Mouse (Mus musculus) MEL (cell line): ENCODE results near the gene Dhps. TPM values are rescaled to one million over a fixed set of nuclear protein-coding genes. Genes with fewer than 3 reads are reported as not detected.

Source experiments
- DNase-seq: peaks from one replicate; pipeline ENCODE4 v3.0.0; 2011; ENCODE audit warnings: low read depth, low spot score
- H3K27ac ChIP-seq: 2 replicates; pipeline ENCODE4 v1.5.1; 2012; ENCODE audit warnings: low read depth, mild to moderate bottlenecking, control low read depth, low read length, moderate library complexity; ENCODE audit not compliant: control insufficient read depth
- H3K27me3 ChIP-seq, 2 experiments: fragments of 150-350 bp in 1 of 2; sonication (generic) in 1 of 2; 2 replicates each; pipeline ENCODE4 v1.6.1; 2012; ENCODE audit warnings: low read length in 2 of 2, mild to moderate bottlenecking in 2 of 2, improper control_type of control experiment in 1 of 2, moderate library complexity in 1 of 2; ENCODE audit not compliant: insufficient read depth in 2 of 2, control insufficient read depth in 1 of 2
- H3K36me3 ChIP-seq, 2 experiments: 2 replicates each; pipeline ENCODE4 v1.6.1; 2012 to 2014; ENCODE audit warnings: low read length in 2 of 2, improper control_type of control experiment in 1 of 2, inconsistent platforms in 1 of 2, mild to moderate bottlenecking in 1 of 2; ENCODE audit not compliant: insufficient read depth in 2 of 2, control insufficient read depth in 1 of 2
- H3K4me1 ChIP-seq, 2 experiments: fragments of 150-350 bp in 1 of 2; sonication (generic) in 1 of 2; 2 replicates each; pipeline ENCODE4 v1.6.1; 2012; ENCODE audit warnings: low read length in 2 of 2, improper control_type of control experiment in 1 of 2, mild to moderate bottlenecking in 1 of 2; ENCODE audit not compliant: insufficient read depth in 2 of 2, control insufficient read depth in 1 of 2
- H3K4me3 ChIP-seq, 2 experiments: fragments of 150-350 bp in 1 of 2; sonication (generic) in 1 of 2; 2 replicates each; pipeline ENCODE4 v1.5.1; 2012; ENCODE audit warnings: low read depth in 2 of 2, low read length in 2 of 2, mild to moderate bottlenecking in 2 of 2, moderate library complexity in 2 of 2, control low read depth in 1 of 2, improper control_type of control experiment in 1 of 2; ENCODE audit not compliant: control insufficient read depth in 1 of 2, insufficient read depth in 1 of 2
- H3K79me2 ChIP-seq: 2 replicates; pipeline ENCODE4 v1.6.1; 2012; ENCODE audit warnings: mild to moderate bottlenecking, low read length, moderate library complexity; ENCODE audit not compliant: control insufficient read depth, poor library complexity, insufficient read depth
- H3K9ac ChIP-seq: 2 replicates; pipeline ENCODE4 v1.6.1; 2012; ENCODE audit warnings: low read depth, mild to moderate bottlenecking, control low read depth, low read length, moderate library complexity; ENCODE audit not compliant: control insufficient read depth, poor library complexity, severe bottlenecking
- H3K9me3 ChIP-seq: fragments of 150-350 bp; sonication (generic); replicated peaks from 2 replicates; pipeline ENCODE4 v1.6.1; 2012; ENCODE audit warnings: mild to moderate bottlenecking, low read length, improper control_type of control experiment, moderate library complexity; ENCODE audit not compliant: insufficient read depth
- CHD2 ChIP-seq: IDR thresholded peaks from 2 replicates; pipeline ENCODE4 v1.6.1; 2011; ENCODE audit warnings: low read length, improper control_type of control experiment
- CTCF ChIP-seq, 3 experiments: IDR thresholded peaks in 2 of 3; conservative IDR thresholded peaks in 1 of 3; 2 replicates each; pipeline ENCODE4 v1.5.1; 2011 to 2012; ENCODE audit warnings: low read length in 3 of 3, low read depth in 2 of 3, mild to moderate bottlenecking in 2 of 3, improper control_type of control experiment in 1 of 3, inconsistent platforms in 1 of 3, mixed read lengths in 1 of 3, moderate library complexity in 1 of 3; ENCODE audit not compliant: control insufficient read depth in 1 of 3, insufficient read depth in 1 of 3, poor library complexity in 1 of 3, severe bottlenecking in 1 of 3
- E2F4 ChIP-seq: IDR thresholded peaks from 2 replicates; pipeline ENCODE4 v1.6.1; 2011; ENCODE audit warnings: low read depth, low read length, improper control_type of control experiment, borderline replicate concordance
- ELF1 ChIP-seq: IDR thresholded peaks from 2 replicates; pipeline ENCODE4 v1.6.1; 2014; ENCODE audit warnings: low read depth, mild to moderate bottlenecking, inconsistent platforms, low read length, improper control_type of control experiment, moderate library complexity
- ETS1 ChIP-seq: IDR thresholded peaks from 2 replicates; pipeline ENCODE4 v1.6.1; 2012; ENCODE audit warnings: low read depth, mild to moderate bottlenecking, inconsistent platforms, low read length, improper control_type of control experiment, moderate library complexity
- HCFC1 ChIP-seq: IDR thresholded peaks from 2 replicates; pipeline ENCODE4 v1.6.1; 2012; ENCODE audit warnings: low read depth, mild to moderate bottlenecking, inconsistent platforms, low read length, improper control_type of control experiment, moderate library complexity
- KAT2A ChIP-seq: conservative IDR thresholded peaks from 2 replicates; pipeline ENCODE4 v1.6.1; 2012; ENCODE audit warnings: low read depth, low read length, improper control_type of control experiment, inconsistent platforms
- MAFK ChIP-seq: IDR thresholded peaks from 2 replicates; pipeline ENCODE4 v1.6.1; 2011; ENCODE audit warnings: low read depth, mild to moderate bottlenecking, low read length, improper control_type of control experiment, borderline replicate concordance
- MEF2A ChIP-seq: IDR thresholded peaks from 2 replicates; pipeline ENCODE4 v1.6.1; 2014; ENCODE audit warnings: low read depth, mild to moderate bottlenecking, inconsistent platforms, low read length, improper control_type of control experiment; ENCODE audit not compliant: poor library complexity, insufficient replicate concordance, severe bottlenecking; ENCODE audit errors: extremely low read depth
- MXI1 ChIP-seq: IDR thresholded peaks from 2 replicates; pipeline ENCODE4 v1.6.1; 2011; ENCODE audit warnings: mild to moderate bottlenecking, low read depth, low read length, improper control_type of control experiment
- MYB ChIP-seq: IDR thresholded peaks from 2 replicates; pipeline ENCODE4 v1.6.1; 2011; ENCODE audit warnings: mild to moderate bottlenecking, low read depth, low read length, improper control_type of control experiment
- MYC ChIP-seq: IDR thresholded peaks from 2 replicates; pipeline ENCODE4 v1.6.1; 2011; ENCODE audit warnings: low read depth, mild to moderate bottlenecking, low read length, improper control_type of control experiment, moderate library complexity
- NRF1 ChIP-seq: IDR thresholded peaks from 2 replicates; pipeline ENCODE4 v1.6.1; 2014; ENCODE audit warnings: low read depth, mild to moderate bottlenecking, inconsistent platforms, low read length, improper control_type of control experiment, moderate library complexity; ENCODE audit not compliant: poor library complexity, insufficient read depth, severe bottlenecking
- POLR2AphosphoS5 ChIP-seq: IDR thresholded peaks from 2 replicates; pipeline ENCODE4 v1.6.1; 2012; ENCODE audit warnings: low read depth, borderline replicate concordance, mild to moderate bottlenecking, inconsistent platforms, low read length, moderate library complexity, mixed read lengths
- RAD21 ChIP-seq: IDR thresholded peaks from 2 replicates; pipeline ENCODE4 v1.6.1; 2011; ENCODE audit warnings: mild to moderate bottlenecking, low read depth, low read length, improper control_type of control experiment
- RCOR1 ChIP-seq: IDR thresholded peaks from 2 replicates; pipeline ENCODE4 v1.6.1; 2012; ENCODE audit warnings: low read depth, mild to moderate bottlenecking, inconsistent platforms, low read length, improper control_type of control experiment
- SMC3 ChIP-seq: IDR thresholded peaks from 2 replicates; pipeline ENCODE4 v1.6.1; 2011; ENCODE audit warnings: low read depth, low read length, improper control_type of control experiment
- TAL1 ChIP-seq: IDR thresholded peaks from 2 replicates; pipeline ENCODE4 v1.6.1; 2012; ENCODE audit warnings: mild to moderate bottlenecking, inconsistent platforms, low read length, moderate library complexity, mixed read lengths
- USF1 ChIP-seq: IDR thresholded peaks from 2 replicates; pipeline ENCODE4 v1.6.1; 2014; ENCODE audit warnings: low read depth, mild to moderate bottlenecking, inconsistent platforms, low read length, improper control_type of control experiment, moderate library complexity
- USF2 ChIP-seq, 2 experiments: IDR thresholded peaks; 2 replicates each; pipeline ENCODE4 v1.6.1; 2011 to 2012; ENCODE audit warnings: improper control_type of control experiment in 2 of 2, low read length in 2 of 2, borderline replicate concordance in 1 of 2, inconsistent platforms in 1 of 2, low read depth in 1 of 2, mild to moderate bottlenecking in 1 of 2; ENCODE audit not compliant: insufficient read depth in 1 of 2
- ZC3H11A ChIP-seq: IDR thresholded peaks from 2 replicates; pipeline ENCODE4 v1.6.1; 2012; ENCODE audit warnings: low read depth, mild to moderate bottlenecking, inconsistent platforms, low read length, improper control_type of control experiment
- ZMIZ1 ChIP-seq: IDR thresholded peaks from 2 replicates; pipeline ENCODE4 v1.6.1; 2012; ENCODE audit warnings: low read depth, mild to moderate bottlenecking, inconsistent platforms, low read length, improper control_type of control experiment, moderate library complexity
- ZNF384 ChIP-seq: IDR thresholded peaks from 2 replicates; pipeline ENCODE4 v1.6.1; 2012; ENCODE audit warnings: low read depth, mild to moderate bottlenecking, inconsistent platforms, low read length, improper control_type of control experiment
- polyA plus RNA-seq, 2 experiments: library from polyadenylated mRNA; stranded (reverse) in 1 of 2; unstranded in 1 of 2; fragments of >175 nt in 1 of 2; fragments of >200 nt in 1 of 2; gene quantifications; 2 replicates each; pipeline versions ENCODE4 v1.2.1 to v1.2.4; 2012; ENCODE audit warnings: low replicate concordance in 2 of 2, low read depth in 1 of 2; ENCODE audit not compliant: insufficient read length in 2 of 2, insufficient read depth in 1 of 2, missing spikeins in 1 of 2
- total RNA-seq: library from RNA; depleted of rRNA; stranded (reverse); fragments of 300-350 nt; gene quantifications from 2 replicates; pipeline ENCODE4 v1.2.3, GENCODE M21; 2012

Gene Dhps
- total and polyA plus RNA-seq, 3 experiments = 44.6 to 68.3 TPM; not detected in 1

DNA sequence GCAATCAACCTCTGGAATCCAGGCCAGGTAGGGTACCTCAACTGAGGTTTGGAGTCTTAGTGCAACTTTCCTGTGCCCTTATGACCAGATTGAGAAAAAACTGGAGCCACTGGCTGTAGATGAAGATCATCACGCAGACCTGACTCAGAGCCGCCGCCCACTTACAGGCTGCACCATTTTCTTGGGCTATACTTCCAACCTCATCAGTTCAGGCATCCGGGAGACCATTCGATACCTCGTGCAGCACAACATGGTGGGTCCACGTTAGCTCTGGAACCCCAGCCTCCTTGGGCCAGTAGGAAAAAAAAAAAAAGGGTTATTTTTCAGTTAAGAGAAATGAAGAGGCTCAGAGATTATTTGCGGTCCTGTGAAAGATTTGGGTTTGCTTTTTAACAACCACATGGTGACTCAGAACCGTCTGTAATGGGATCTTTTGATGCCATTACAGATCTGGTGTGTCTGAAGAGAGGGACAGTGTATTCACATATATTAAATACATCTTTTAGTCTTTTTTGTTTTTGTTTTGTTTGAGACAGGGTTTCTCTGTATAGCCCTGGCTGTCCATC is 890 bp downstream of the Dhps start:
- DNase-seq = peak; percentile 64
- H3K9me3 ChIP-seq = no peaks in the 10 kb centered on the region
- peak overlapping the region; percentile 87 for H3K27ac ChIP-seq
- peak overlapping the region; percentile 94 for H3K9ac ChIP-seq
- H3K4me3 ChIP-seq = peak overlapping the region; percentile 86 to 90
- peaks cover 15% of the 10 kb centered on the region for H3K79me2 ChIP-seq
- 0 out of 2 replicates have a peak, but pooled peaks have one; percentile 18 for TF ChIP-seq MYC
- TF ChIP-seq ZC3H11A = no peak
- peaks cover 2 to 12% of the 10 kb centered on the region in 2 experiments; a peak in 3 of 4 replicates for H3K4me1 ChIP-seq
- H3K36me3 ChIP-seq = peaks cover under 1 to 8% of the 10 kb centered on the region in 2 experiments; a peak in 3 of 4 replicates
- no peaks in the 10 kb centered on the region for H3K27me3 ChIP-seq

- Histone ChIP-seq H3K27ac (no peak overlapping the region), H3K9ac (peak overlapping the region; percentile 26; the same call in 1 of the 2 replicates), H3K79me2 (peaks cover 15% of the 10 kb centered on the region), H3K4me3 (0 out of 4 replicates have a peak overlapping the region, but pooled peaks of 1 of the 2 experiments have one; percentile 12), H3K4me1 (peaks cover 2 to 12% of the 10 kb centered on the region in 2 experiments; a peak in 3 of 4 replicates), H3K36me3 (peaks cover 2 to 8% of the 10 kb centered on the region in 2 experiments), H3K27me3 (no peaks in the 10 kb centered on the region), H3K9me3 (no peaks in the 10 kb centered on the region)
- no peak for DNase-seq
- TF ChIP-seq SMC3 (no peak), RCOR1 (no peak), MXI1 (no peak), MEF2A (no peak), CHD2 (no peak), RAD21 (no peak), TAL1 (no peak), HCFC1 (no peak), ZNF384 (no peak), MAFK (no peak), POLR2AphosphoS5 (no peak)
Measured at GRCm38 (mm10) chr8:85073041-85073612, 1.6 kb downstream of the Dhps start.

- peaks cover 15% of the 10 kb centered on the region for H3K79me2 ChIP-seq
- DNase-seq = no peak
- H3K4me1 ChIP-seq = peaks cover 2 to 12% of the 10 kb centered on the region in 2 experiments; a peak in 3 of 4 replicates
- no peak overlapping the region for H3K4me3 ChIP-seq
- peaks cover 2 to 8% of the 10 kb centered on the region in 2 experiments for H3K36me3 ChIP-seq
- H3K9me3 ChIP-seq = no peaks in the 10 kb centered on the region
- H3K27me3 ChIP-seq = no peaks in the 10 kb centered on the region
- H3K9ac ChIP-seq = no peak overlapping the region
- H3K27ac ChIP-seq = no peak overlapping the region
- TF ChIP-seq HCFC1 (no peak), USF2 (IDR thresholded peaks at IDR 0.05; ENCODE audit: borderline replicate concordance in 1 of 2, insufficient read depth in 1 of 2, low read depth in 1 of 2, low read length in 2 of 2) (no peak), TAL1 (no peak), POLR2AphosphoS5 (no peak), MEF2A (no peak), MAFK (no peak), ZMIZ1 (no peak), USF1 (no peak), MYB (no peak), ELF1 (no peak), NRF1 (no peak), ETS1 (no peak), CTCF (IDR thresholded peaks at IDR 0.05 in 2 of 3, conservative IDR thresholded peaks at IDR 0.05 in 1 of 3; ENCODE audit: control insufficient read depth in 1 of 3, insufficient read depth in 1 of 3, low read depth in 2 of 3, low read length in 3 of 3, poor library complexity in 1 of 3, severe bottlenecking in 1 of 3) (no peak), KAT2A (no peak), E2F4 (no peak)
Measured at GRCm38 (mm10) chr8:85074167-85074566, 2.6 kb downstream of the Dhps start.
